Mouse (Mus musculus) regulatory T cell (primary cell): Measurements from ENCODE around the gene Apobec3.
"Not testable (repeated sequence)": the region's sequence is repeated elsewhere in the genome, so short reads cannot be mapped to it uniquely, and the experiment has no call there.

Experiments
- in situ Hi-C: fragments of 300-600 bp; cut with MboI, MseI; formaldehyde crosslinking; loops from one replicate; pipeline ENCODE4 v1.15.1; 2025; ENCODE audit warnings: high pct_unique_total_duplicates

Apobec3 gene

DNA sequence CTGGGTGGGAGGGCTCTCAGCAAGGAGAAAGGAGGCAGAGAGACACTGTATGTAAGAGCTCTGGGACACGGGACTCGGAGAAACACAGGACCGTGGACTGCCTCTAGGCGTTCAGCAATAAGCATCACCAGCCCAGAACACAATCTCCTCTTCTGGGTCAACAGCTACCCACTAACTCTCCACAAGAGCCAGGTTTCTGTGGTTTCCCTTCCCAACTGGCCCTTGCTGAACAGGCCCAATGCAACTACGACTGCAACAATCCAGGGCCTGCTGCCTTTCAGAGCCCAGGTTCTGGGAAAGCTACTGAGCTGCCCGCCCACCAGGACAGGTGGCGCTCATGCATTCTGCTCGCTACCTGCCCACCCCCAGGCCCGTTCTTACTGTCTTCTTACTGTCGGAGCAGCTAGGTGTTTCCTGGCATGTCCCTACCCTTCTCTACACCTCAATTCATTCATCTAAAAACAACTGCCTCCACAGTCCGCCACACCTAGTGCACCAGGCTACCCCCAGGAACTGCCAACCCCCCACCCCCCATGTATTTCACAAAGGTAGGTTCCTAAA is 35.5 kb downstream of the Apobec3 start:
- in situ Hi-C loops: no loop called here

DNA sequence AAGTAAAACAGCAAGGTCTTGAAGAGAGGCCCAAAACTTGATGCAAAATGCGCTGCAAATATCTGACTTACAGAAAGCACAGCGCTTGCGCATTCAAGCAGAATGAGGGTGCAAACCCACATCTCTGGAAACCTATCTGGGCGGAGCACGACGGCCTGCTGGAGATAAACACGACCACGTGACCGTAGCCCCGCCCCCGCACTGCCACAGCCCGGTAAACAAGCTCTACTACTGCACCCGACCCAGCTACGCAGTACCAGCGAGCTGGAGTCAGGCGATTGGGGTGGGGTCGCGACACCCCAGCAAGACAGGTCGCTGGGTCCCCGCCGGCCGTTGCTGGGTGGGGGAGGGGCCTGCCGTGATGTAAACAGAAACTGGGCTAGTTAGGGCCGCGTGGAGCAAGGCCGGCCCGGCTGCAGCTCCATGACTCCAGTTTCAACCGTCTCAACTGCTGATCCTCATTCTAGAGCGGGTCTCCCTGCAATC is 36.2 kb downstream of the Apobec3 start:
- in situ Hi-C loops: no loop called here

DNA sequence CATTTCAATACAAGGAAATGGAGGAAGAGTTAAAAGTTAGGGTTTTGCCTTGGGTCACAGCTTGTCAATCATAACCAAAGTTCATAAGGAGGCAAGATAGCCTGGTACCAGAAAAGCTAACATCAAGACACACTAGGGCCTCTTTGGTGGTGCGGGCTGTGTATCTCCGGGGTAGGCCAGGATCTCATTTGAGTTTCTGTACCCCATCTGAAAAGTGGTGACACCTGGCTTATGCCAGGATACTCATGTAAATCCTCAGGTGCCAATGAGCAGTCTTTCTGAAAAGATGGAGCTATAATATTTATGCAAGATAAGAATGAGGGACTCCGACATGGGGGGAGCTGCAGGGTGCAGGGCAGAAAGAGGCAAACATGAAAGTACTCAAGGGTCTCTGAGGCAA is 36.9 kb downstream of the Apobec3 start:
- in situ Hi-C loops: no loop called here

DNA sequence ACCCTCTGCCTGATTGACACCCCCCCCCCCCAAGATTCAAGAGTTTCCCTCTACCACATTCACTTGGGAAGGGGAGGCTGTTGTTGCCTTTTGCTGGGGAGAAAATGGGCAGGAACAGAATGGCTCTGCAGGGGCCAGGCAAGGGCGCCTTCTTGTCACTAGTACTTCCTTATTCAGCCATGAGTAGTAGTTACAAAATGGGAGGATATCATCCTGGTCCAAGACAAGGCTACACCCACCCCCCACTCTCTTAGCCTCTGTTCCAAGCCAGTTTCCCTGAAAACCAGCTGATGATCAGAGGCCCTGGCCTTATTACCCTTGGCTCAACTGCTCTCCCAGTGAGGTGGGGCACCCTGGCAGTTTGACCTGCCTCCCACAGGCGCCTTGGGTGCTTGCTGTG is 37.3 kb downstream of the Apobec3 start:
- in situ Hi-C loops: no loop called here

DNA sequence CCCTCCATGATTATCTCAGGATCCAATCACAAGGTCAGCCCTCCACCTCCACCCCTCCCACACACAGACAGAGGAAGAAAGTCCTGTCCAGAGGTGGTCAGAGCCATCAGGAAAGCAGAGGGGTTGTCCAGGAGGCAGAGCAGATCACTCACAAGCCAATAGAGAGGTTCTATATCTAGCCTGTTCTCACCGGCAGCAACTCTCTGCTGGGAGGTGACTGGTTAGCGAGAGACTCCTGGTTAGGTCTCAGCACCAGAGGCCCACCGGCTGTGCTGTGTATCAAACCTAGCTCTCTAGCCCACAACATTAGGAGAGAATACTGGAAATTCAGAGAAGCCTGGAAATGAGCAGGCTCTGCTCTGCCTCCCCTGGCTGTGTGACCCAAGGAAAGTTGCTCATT is 38.3 kb downstream of the Apobec3 start:
- in situ Hi-C loops: no loop called here

DNA sequence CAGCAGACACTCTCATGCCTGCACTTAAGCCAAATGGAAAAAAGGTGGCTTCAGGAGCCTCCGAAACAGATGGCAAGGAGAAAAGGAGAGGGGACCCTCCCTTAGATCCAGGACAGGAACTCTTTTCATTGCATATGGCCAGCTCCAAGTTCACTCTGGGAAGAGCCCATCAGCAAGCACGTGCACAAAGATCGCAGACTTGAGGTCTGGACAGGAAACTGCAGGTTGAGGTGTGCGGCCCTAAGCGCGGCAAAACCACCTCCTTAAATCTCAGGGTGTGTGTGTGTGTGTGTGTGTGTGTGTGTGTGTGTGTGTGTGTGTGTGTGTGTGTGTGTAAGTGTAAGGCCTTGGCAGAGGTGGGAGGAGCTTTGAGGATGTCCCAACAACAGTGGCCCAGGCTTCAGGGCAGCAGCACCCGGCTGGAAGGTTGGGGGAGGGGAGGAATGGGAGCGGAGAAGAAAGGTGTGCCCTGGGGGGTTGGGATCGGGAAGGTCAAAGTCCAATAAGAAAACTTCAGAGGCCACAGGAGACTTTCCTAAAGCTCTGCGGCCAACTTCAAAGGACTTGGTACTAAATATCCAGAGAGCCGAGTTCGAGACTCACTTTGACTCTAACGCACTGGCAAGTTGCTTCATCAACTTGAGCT is 40.2 kb downstream of the Apobec3 start:
- in situ Hi-C loops: no loop called here

DNA sequence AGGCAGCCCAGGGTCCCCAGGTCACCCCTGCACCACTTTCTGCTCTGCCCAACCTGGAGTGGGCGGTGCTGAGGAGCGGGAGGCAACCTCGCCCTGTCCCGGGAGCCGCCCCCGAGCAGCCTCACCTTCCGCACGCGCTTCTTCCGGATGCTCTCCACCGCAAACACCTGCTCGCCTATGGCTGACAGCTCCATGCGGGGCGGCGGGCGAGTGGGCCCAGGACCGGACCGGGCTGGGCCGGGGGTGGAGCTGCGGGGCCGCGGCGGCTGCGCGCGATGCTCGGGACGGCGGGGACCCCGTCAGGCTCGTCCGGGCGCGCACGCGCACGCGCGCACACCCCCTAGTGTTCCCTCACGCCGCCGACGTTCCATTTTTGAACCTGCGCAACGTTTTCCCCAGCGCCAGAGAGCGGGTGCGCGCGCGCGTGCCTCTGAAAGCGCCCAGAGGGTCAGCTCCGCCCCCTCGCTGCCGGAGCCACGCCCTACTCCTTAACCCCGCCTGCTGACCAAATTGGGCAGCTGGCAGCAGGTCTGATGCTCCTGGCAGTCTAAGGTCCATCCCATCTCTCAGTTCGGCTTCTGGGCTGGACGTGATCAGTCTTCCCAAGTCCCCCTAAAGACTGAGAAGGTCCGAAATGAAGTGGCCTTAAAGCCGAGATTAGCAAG is 41.0 kb downstream of the Apobec3 start:
- in situ Hi-C loops: no loop called here

DNA sequence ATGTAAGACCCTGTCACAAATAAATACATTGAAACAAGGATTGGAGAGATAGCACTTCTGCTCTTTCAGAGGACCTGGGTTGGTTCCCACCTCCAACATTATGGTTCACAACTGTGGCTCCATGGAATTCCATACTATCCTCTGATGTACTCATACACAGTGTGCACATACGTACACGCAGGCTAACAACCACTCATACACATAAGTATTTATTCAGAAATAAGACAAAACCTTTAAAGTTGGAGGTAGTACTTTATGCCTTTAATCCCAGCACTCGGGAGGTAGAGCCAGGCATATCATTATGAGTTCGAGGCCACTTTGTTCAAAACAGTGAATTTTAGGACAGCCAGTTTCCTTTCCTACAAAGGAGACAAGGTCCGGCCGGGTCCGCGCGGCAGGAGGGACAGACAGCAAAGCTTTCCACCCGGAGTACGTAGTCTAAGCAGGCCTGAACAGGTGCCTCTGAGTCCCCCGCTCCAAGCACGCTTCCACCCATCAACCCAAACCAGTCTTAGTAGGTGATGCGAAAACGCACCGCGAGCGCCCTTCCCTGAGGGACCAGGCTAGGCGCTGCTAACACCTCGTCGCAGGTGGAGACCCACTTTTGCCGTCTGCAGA is 41.7 kb downstream of the Apobec3 start:
- in situ Hi-C loops: no loop called here

DNA sequence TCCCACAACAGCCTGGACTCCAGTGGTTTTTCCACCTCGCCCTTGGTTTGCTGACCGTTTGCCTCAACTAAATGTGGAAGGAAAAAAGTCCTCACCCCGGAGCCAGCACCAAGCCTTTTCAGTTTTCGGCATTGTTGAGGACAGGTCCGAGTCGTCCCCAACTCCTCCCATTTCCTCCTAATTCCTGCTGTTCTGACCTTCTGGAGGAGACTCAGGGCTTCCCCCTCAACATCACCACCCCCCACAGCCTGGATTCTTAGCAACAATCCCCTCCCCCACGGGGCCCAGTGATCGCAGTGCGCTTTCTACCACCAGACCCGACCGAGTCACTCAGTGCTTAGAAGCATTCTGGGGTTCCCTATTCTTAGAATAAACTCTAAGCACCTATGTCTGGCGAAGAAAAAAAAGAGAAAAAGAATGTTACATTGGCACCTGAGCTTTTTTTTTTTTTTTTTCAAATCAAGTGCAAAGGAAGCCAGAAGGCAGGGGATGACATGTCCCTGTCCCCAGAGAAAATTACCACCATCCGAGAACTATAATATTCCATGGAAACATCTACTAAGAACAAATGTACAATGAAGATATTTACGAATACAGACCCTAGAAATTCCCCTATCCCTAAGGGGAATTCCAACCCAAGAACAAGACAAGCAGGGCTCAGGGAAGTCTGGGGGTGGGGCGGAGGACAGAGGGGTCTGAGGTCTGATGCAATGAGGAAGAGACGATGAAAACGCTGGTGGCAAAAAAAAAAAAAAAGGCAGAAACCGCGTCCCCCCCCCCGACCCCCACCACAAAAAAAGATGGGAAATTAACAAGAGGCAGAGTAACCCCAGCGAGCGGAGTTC is 42.4 kb downstream of the Apobec3 start:
- in situ Hi-C loops: no loop called here

DNA sequence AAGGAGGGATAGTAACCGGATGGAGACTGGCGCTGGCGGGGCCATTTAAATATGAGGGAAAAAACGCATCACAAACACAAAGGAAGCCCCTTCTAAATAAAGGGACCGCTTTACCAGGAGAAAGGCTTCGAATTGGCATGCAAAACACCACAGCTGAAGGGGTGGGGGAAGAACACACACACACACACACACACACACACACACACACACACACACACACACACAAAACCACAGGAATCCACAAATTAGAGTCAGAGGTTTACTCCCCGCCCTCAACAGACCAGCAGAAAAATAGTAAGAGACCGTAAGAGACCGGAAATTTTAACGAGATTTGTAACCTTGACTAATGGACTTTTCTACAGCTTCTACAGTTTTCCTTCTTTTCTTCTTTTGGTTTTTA is 43.3 kb downstream of the Apobec3 start:
- in situ Hi-C loops: no loop called here

DNA sequence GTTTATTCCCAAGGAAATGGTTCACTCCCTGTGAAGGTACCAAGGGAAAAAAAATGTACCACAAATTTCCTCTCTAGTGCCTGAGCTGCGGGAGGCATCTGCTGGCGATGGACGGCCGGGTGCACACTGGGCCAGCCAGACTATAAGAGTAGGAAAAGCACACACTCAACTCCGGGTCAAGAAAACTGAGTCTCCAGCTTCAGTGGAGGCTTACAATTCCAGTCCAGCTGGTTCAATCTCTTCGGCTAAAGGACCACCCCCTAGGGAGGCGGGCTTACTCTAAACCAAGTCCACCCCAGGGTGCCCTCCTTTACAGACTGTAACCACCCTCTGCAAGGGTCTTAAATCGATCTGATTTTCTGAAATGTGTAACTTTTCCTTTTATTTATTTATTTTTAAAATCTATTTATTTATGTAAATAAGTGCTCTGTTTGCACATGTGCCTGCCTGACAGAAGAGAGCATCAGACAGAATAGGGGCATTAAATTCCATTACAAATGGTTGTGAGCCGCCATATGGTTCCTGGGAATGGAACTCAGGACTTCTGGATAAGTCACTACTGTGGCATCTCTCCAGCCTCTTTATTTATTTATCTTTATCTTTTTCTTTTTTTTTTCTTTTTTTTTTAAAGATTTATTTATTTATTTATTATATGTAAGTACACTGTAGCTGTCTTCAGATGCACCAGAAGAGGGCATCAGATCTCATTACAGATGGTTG is 44.4 kb downstream of the Apobec3 start:
- in situ Hi-C loops: no loop called here

DNA sequence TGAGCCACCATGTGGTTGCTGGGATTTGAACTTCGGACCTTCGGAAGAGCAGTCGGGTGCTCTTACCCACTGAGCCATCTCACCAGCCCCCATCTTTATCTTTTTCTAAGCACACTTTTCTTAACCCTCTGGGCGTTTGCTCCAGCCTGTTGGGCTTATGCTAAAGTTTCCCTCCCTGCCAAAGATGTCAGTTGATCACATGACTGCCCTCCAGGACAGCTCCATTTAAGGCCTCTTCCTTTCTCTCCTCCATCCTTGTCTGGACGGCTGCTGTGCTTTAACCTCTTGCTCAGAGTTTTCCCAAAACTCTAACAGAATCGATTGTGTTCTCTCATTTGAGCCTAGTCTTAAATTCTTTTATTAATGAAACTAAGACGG is 44.9 kb downstream of the Apobec3 start:
- in situ Hi-C loops: no loop called here

DNA sequence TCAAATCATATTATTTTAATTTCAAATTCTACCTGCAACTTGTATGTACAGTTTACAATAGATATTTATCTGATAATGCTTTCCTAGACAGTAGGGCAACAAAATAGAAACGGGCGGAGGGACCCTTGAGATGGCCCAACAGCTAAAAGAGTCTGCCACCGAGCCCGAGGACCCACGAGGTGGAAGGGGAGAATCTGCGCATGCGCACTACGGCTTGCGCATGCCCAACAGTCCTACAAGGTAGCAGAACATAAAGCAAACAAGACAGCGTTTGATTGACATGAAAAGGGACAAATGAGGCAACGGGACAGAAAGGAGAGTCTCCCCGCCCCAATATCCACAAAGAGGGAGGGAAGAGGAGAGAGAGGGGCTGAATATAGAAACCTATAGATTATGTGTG is 47.6 kb downstream of the Apobec3 start:
- in situ Hi-C loops: no loop called here

DNA sequence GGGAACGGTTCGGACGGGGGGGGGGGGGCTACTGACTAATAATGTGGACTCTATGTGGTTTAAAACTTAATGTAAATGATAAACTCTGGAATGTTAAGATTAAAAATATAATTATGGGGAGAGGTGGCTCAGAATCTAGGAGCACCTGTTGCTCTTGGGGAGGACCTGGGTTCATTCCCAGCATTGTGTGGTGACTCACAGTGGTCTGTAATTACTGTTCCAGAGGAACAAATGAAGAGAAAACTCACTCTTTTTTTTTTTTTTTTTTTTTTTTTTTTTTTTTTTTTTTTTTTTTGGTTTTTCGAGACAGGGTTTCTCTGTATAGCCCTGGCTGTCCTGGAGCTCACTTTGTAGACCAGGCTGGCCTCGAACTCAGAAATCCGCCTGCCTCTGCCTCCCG is 48.0 kb downstream of the Apobec3 start:
- in situ Hi-C loops: not testable (repeated sequence)

DNA sequence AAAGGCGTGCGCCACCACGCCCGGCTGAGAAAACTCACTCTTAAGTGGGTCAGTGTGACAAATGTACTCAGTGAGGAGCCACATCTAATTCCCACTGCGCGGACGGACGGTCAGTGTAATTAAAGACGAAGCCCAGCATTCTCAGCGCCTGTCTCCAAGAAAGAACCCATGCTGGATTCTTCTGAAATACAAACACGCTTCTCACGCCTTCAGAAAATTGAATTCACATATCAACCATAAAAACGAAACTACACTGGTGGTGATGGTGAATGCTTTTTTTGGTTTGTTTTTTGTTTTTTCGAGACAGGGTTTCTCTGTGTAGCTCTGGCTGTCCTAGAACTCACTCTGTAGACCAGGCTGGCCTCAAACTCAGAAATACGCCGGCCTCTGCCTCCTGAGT is 48.5 kb downstream of the Apobec3 start:
- in situ Hi-C loops: loop anchor here (5.0 kb wide), 1 partner anchor 127 kb away; no protein-coding TSS in a partner anchor

DNA sequence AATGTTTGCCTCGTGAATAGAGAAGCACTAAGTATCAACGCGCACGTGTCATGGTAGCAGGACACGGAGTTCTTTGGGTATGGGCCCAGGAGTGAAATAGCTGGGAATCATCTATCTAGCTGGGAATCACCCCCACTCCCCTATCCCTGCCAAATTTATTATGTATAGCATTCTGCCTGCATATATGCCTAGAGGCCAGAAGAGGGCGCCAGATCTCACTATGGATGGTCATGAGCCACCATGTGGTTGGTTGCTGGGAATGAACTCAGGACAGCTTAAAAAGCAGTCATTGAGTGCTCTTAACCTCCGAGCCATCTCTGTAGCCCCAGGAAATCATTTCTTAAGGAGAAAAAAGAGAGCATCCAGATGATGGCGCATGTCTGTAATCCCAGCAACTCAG is 49.5 kb downstream of the Apobec3 start:
- in situ Hi-C loops: loop anchor here (5.0 kb wide), 1 partner anchor 126 kb away; no protein-coding TSS in a partner anchor

DNA sequence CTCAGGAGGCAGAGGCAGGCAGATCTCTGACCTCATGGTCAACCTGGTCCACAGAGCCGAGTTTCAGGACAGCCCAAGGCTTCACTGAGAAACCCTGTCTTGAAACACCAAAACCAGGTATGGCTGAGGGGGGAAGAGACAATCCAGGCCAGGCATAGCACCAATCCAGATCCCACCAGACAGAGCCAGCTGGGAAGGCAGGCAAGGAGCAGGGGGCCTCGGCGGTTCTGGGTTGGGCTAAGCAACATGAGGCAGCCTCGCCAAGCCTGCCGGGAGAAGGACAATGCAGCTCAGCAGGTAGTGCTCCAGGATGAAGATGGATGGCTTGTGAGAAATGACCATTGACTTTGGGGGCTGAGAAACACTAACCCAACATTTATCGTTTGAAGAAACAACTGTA is 51.1 kb downstream of the Apobec3 start:
- in situ Hi-C loops: loop anchor here (5.0 kb wide), 1 partner anchor 125 kb away; no protein-coding TSS in a partner anchor

DNA sequence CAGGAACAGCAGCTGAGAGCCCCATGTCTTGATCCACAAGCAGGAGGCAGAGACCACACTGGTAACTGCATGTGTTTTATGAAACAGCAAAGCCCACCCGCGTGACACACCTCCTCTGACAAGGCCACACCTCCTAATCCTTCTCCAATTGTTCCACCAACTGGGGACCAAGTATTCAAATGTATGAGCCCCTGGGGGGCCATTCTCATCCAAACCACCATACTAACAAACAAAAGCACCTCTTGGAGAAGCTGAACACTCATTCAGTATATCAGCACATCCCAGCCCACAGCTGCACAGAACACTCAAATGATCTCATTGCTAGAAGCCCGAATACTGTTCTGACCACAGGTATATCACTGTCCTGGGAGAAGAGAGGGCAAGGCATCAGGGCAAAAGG is 52.1 kb downstream of the Apobec3 start:
- in situ Hi-C loops: loop anchor here (5.0 kb wide), 1 partner anchor 124 kb away; no protein-coding TSS in a partner anchor

DNA sequence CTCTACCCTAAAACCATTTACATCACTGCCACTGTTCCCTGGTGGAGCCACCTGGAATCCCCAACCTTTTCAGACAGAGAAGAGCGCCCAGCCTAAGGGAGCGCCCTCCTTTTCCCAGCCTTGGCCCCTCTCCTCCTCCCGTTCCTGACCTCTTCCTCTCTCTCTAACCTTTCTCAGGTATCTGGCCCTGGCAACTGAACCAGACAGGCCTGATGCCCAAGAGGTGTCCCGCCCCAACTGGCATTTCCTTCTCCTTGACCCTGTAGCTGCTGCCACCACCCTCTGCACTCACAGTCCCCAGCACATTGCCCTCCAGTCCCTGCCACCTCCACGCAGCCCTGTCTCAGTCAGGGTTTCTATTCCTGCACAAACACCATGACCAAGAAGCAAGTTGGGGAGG is 53.5 kb downstream of the Apobec3 start:
- in situ Hi-C loops: loop anchor here (5.0 kb wide), 1 partner anchor 122 kb away; no protein-coding TSS in a partner anchor

DNA sequence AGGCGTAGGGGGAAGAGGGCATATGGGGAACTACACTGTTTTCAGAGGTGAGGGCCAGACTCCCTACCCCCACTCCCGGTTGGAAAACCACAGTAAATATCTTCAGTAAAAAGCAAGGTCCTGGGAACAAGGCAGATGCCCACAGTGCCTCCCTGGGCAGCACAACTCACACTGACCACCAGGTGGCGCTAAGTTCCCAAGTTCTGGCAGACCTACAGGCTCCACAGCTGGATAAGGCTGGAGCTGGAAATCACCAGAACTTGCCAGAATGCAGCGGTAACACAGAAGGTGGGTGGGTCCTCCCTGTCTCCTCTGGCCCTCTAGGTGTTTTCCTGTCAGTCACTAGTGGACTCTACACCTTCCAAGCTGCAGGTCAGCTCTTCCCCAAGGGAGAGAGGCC is 54.6 kb downstream of the Apobec3 start:
- in situ Hi-C loops: no loop called here

DNA sequence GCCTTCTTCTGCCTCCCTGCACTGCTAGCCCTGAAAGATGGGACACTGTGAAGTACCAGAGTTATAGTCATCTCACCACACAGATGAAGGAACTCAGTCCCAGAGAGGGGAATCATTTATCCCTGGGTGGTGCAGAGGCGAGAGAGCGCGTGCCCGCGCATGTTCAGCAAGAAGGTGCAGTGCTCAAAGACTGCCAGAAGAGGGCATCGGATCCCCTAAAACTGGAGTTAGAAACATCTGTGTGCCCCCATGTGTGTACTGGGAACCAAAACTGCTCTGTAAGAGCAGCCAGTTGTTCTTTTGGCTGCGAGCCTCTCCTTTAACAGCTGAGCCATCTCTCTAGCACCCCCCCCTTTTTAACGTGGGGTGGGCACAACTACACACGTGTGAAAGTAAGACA is 55.3 kb downstream of the Apobec3 start:
- in situ Hi-C loops: no loop called here
